Mouse (Mus musculus) thymus, adult 2 months (tissue): ENCODE measurements around the gene 4921539E11Rik. TPM values are rescaled to one million over a fixed set of nuclear protein-coding genes. Genes with fewer than 3 reads are reported as not detected.

ENCODE experiments used
- DNase-seq: peaks from one replicate; pipeline ENCODE4 v3.0.0; 2021
- H3K27ac ChIP-seq: fragments of 200-500 bp; 2 replicates; pipeline ENCODE4 v1.5.1; 2012; ENCODE audit warnings: low read length, control low read depth; ENCODE audit not compliant: control insufficient read depth, insufficient read depth
- H3K27me3 ChIP-seq: fragments of 200-500 bp; 2 replicates; pipeline ENCODE4 v1.6.1; 2012; ENCODE audit warnings: mild to moderate bottlenecking, low read length, moderate library complexity, mixed read lengths; ENCODE audit not compliant: control insufficient read depth, insufficient read depth
- H3K36me3 ChIP-seq: fragments of 200-500 bp; 2 replicates; pipeline ENCODE4 v1.6.1; 2012; ENCODE audit warnings: mild to moderate bottlenecking, low read length, moderate library complexity; ENCODE audit not compliant: control insufficient read depth, insufficient read depth
- H3K4me1 ChIP-seq: fragments of 200-500 bp; replicated peaks from 2 replicates; pipeline ENCODE4 v1.6.1; 2012; ENCODE audit warnings: low read length; ENCODE audit not compliant: control insufficient read depth, insufficient read depth
- H3K4me3 ChIP-seq: fragments of 200-500 bp; 2 replicates; pipeline ENCODE4 v1.5.1; 2012; ENCODE audit warnings: mild to moderate bottlenecking, low read length, control low read depth, moderate library complexity; ENCODE audit not compliant: control insufficient read depth, insufficient read depth
- CTCF ChIP-seq: fragments of 200-500 bp; IDR thresholded peaks from 2 replicates; pipeline ENCODE4 v1.5.1; 2012; ENCODE audit warnings: mild to moderate bottlenecking, control low read depth, low read length, moderate library complexity, borderline replicate concordance; ENCODE audit not compliant: control insufficient read depth, poor library complexity, insufficient read depth; ENCODE audit errors: extremely low read depth
- POLR2A ChIP-seq: fragments of 200-500 bp; IDR thresholded peaks from 2 replicates; pipeline ENCODE4 v1.6.1; 2012; ENCODE audit warnings: mild to moderate bottlenecking, low read length, control low read depth, moderate library complexity; ENCODE audit not compliant: control insufficient read depth, poor library complexity, insufficient read depth; ENCODE audit errors: extremely low read depth
- WGBS: fragments of 180-500 bp; shearing (Covaris S2); methylation state at CpG from one replicate; pipeline ENCODE4 v1.1.7; 2018; 5-methylcytosine and 5-hydroxymethylcytosine counted together
- polyA plus RNA-seq: library from polyadenylated mRNA; depleted of rRNA; stranded (reverse); fragments of >200 nt; gene quantifications from 2 replicates; pipeline ENCODE4 v1.2.3, GENCODE M21; 2012; rRNA removed

4921539E11Rik gene
- polyA plus RNA-seq, 1 experiment = not detected

DNA sequence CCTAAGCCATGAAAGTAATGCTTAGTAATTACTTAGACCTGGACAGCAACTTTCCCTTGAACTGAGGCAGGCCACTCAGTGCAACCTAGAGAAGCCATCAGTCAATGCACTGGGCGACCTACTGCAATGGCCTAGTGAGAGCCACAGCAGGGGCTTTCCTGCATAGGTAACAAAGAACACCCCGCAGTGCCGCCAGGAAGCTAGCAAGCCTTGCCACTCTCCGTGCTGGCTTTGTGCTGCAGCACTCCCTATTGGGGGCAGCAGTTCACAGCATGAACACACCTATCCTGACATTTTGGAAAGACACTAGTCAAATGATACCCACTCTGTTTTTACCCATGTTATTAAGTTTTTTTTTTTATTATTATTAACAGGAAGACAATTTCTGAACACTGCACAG lies 91.6 kb downstream of the 4921539E11Rik start:
- TF ChIP-seq CTCF = no peak
- TF ChIP-seq POLR2A = no peak
- 87% methylated on average over 4 of the region's 4 CpGs for WGBS
- no peaks in the 10 kb centered on the region for H3K27me3 ChIP-seq
- no peak overlapping the region for H3K4me3 ChIP-seq
- H3K27ac ChIP-seq = no peak overlapping the region
- H3K4me1 ChIP-seq = no peaks in the 10 kb centered on the region; the same call in 1 of the 2 replicates
- DNase-seq = peak; percentile 44
- peaks cover 41% of the 10 kb centered on the region for H3K36me3 ChIP-seq

DNA sequence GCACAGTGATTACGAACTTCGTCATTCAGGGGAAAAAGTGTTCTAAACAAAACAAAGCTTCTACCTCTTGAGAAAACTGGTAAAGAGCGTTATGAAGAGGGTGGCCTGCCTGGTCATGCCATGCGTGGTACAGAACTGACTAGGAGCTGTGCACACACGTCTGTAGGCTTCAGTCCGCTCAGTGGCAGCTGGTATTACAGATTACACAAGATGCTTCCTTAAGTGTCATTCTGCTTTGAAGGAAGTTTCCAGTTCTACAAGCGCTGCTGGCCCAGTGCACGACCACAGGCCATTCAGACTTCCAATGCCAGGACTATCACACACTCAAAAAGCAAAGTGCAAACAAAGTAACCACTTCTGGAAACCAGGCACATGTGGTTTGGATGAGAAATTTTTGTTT lies 93.3 kb downstream of the 4921539E11Rik start:
- 92% methylated on average over 8 of the region's 8 CpGs for WGBS
- DNase-seq = no peak
- H3K4me3 ChIP-seq = no peak overlapping the region
- no peak for TF ChIP-seq CTCF
- TF ChIP-seq POLR2A = no peak
- H3K27ac ChIP-seq = no peak overlapping the region
- H3K36me3 ChIP-seq = peaks cover 40% of the 10 kb centered on the region
- H3K27me3 ChIP-seq = no peaks in the 10 kb centered on the region
- H3K4me1 ChIP-seq = no peaks in the 10 kb centered on the region; the same call in 1 of the 2 replicates

DNA sequence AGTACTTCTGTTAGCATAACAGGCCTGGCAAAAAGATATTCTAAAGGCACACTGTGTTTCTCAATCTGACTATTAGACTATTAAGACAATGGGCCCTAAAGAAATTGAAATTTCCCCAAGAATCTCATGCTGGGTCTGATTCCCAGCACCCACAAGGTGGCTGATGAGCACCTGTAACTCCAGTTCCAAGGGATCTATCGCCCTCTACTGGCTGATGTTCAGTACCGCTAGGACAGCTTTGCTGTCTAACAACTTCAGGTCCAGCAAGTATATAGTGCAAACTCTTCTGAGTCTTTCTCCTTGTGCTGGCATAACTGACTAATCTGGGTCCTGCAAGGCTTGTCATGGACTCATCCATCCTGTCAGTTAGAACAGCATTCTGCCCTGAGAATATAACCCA lies 98.2 kb downstream of the 4921539E11Rik start:
- peaks cover 51% of the 10 kb centered on the region for H3K36me3 ChIP-seq
- no peaks in the 10 kb centered on the region for H3K4me1 ChIP-seq
- H3K4me3 ChIP-seq = no peak overlapping the region
- H3K27ac ChIP-seq = no peak overlapping the region
- TF ChIP-seq POLR2A = no peak
- TF ChIP-seq CTCF = no peak
- H3K27me3 ChIP-seq = no peaks in the 10 kb centered on the region
- 93% methylated on average over 2 of the region's 2 CpGs for WGBS
- DNase-seq = no peak

DNA sequence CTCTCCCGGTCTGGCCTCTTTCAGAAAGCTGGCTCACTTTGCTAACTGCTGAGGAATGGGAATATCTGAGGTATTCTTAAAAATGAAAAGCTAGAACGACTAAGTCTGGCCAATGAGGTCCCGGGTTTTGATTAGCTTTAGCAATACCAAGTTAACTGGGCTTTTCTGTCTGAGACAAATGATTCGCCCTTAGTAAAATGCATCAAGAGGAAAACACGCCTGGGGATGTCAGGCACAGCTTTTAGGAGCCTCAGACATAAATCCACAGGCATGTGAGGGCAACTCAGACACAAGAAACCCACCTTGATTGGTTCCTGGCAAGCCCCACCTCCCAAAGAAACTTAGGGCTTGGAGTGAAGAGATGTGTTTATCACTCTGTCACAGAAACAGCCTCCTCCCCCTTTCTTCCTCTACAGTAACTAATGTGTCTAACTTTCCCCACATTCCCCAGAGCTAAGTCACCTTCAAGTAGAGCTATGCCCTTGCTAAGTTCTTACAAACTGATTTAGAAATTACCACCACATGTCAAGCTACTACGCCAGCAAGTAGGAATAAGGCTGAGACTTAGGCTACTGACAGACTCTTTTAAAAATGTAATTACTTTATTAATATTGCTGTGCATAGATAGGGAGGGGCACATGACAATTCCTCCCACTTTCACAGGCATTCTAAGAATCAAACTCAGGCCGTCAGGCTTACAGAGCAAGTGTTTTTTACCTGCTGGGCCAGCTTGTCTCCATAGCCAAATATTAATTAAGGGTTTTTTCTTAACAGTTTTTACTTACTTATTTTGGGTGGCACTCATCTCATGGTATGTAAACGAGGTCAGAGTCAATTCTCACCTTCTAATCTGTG lies 101.7 kb downstream of the 4921539E11Rik start:
- H3K36me3 ChIP-seq = peaks cover 46% of the 10 kb centered on the region
- no peak overlapping the region for H3K27ac ChIP-seq
- 94% methylated on average over 8 of the region's 8 CpGs for WGBS

More for the DNA sequence above, 101.7 kb downstream of the 4921539E11Rik start:
- no peak overlapping the region for H3K4me3 ChIP-seq
- H3K4me1 ChIP-seq = no peaks in the 10 kb centered on the region
- DNase-seq = no peak
- no peaks in the 10 kb centered on the region for H3K27me3 ChIP-seq
- TF ChIP-seq POLR2A (no peak), CTCF (no peak)

Other genes starting within 250 kb of the 4921539E11Rik start
- gene Mier1, start 176.5 kb downstream of the 4921539E11Rik start, polyA plus RNA-seq = 63.8 and 65.4 TPM in 2 replicates
- 50.2 and 54.6 TPM in 2 replicates for gene Wdr78, start 176.3 kb downstream of the 4921539E11Rik start, polyA plus RNA-seq
- 16.0 and 19.9 TPM in 2 replicates for gene Slc35d1, start 75.7 kb downstream of the 4921539E11Rik start, polyA plus RNA-seq
- 32.2 and 37.0 TPM in 2 replicates for gene Oma1, start 22.9 kb upstream of the 4921539E11Rik start, polyA plus RNA-seq